Mouse (Mus musculus): ENCODE measurements around the gene Rfesd.

GRCm38 (mm10) chr13:76018844-76019400 is 403 bp upstream of the Rfesd start:
- no peak for TF ChIP-seq CTCF (IDR thresholded peaks at IDR 0.05; ENCODE audit: low read depth)
- no peak for TF ChIP-seq EP300 (IDR thresholded peaks at IDR 0.05; ENCODE audit: low read depth)

All from liver, embryonic 14.5 days (tissue).